Mouse (Mus musculus) spleen, adult 2 months (tissue): Measurements from ENCODE around the gene Wscd2. TPM values are rescaled to one million over a fixed set of nuclear protein-coding genes. Genes with fewer than 3 reads are reported as not detected.

Source experiments
- DNase-seq, 2 experiments: peaks; one replicate each; pipeline versions ENCODE4 v3.0.0 to v3.0.0-alpha.2; 2012 to 2021; ENCODE audit warnings: low spot score in 2 of 2, low read depth in 1 of 2
- H3K27ac ChIP-seq: fragments of 200-500 bp; 2 replicates; pipeline ENCODE4 v1.5.1; 2012; ENCODE audit warnings: low read length, inconsistent platforms; ENCODE audit not compliant: insufficient read depth
- H3K27me3 ChIP-seq: fragments of 200-500 bp; 2 replicates; pipeline ENCODE4 v1.6.1; 2012; ENCODE audit warnings: mild to moderate bottlenecking, moderate library complexity, low read length, inconsistent platforms; ENCODE audit not compliant: control insufficient read depth, insufficient read depth
- H3K36me3 ChIP-seq: fragments of 200-500 bp; 2 replicates; pipeline ENCODE4 v1.6.1; 2012; ENCODE audit warnings: mild to moderate bottlenecking, low read length, inconsistent platforms; ENCODE audit not compliant: control insufficient read depth, insufficient read depth
- H3K4me1 ChIP-seq: fragments of 200-500 bp; 2 replicates; pipeline ENCODE4 v1.6.1; 2011; ENCODE audit warnings: inconsistent platforms; ENCODE audit not compliant: control insufficient read depth, insufficient read depth, insufficient read length
- H3K4me3 ChIP-seq: fragments of 200-500 bp; 2 replicates; pipeline ENCODE4 v1.5.1; 2011; ENCODE audit warnings: mild to moderate bottlenecking, inconsistent platforms; ENCODE audit not compliant: insufficient read depth, insufficient read length; ENCODE audit errors: extremely low read depth
- CTCF ChIP-seq: fragments of 200-500 bp; IDR thresholded peaks from 2 replicates; pipeline ENCODE4 v1.5.1; 2011; ENCODE audit warnings: mild to moderate bottlenecking, inconsistent platforms; ENCODE audit not compliant: insufficient read depth, insufficient read length, insufficient replicate concordance; ENCODE audit errors: extremely low read depth
- POLR2A ChIP-seq: fragments of 200-500 bp; IDR thresholded peaks from 2 replicates; pipeline ENCODE4 v1.6.1; 2011; ENCODE audit warnings: low read depth, low read length, inconsistent platforms
- WGBS: fragments of 180-500 bp; shearing (Covaris S2); methylation state at CpG from one replicate; pipeline ENCODE4 v1.1.7; 2018; 5-methylcytosine and 5-hydroxymethylcytosine counted together
- polyA plus RNA-seq: library from polyadenylated mRNA; depleted of rRNA; stranded (reverse); fragments of >200 nt; gene quantifications from 2 replicates; pipeline ENCODE4 v1.2.3, GENCODE M21; 2012

The Wscd2 gene
- polyA plus RNA-seq, 1 experiment, result 1.2 TPM

GRCm38 (mm10) chr5:113600803-113601202 is 110.7 kb downstream of the Wscd2 start:
- H3K27ac ChIP-seq, result no peak overlapping the region
- H3K4me3 ChIP-seq, result no peak overlapping the region
- H3K27me3 ChIP-seq, result no peaks in the 10 kb centered on the region
- TF ChIP-seq CTCF (no peak), POLR2A (no peak)
- H3K36me3 ChIP-seq, result no peaks in the 10 kb centered on the region
- no peaks in the 10 kb centered on the region for H3K4me1 ChIP-seq
- DNase-seq, result no peak
- WGBS, result 84% methylated on average over 4 of the region's 4 CpGs

- WGBS, result 90% methylated on average over 9 of the region's 9 CpGs
- DNase-seq, result no peak
- Histone ChIP-seq H3K27me3 (no peaks in the 10 kb centered on the region), H3K36me3 (no peaks in the 10 kb centered on the region), H3K4me1 (no peaks in the 10 kb centered on the region), H3K27ac (no peak overlapping the region), H3K4me3 (no peak overlapping the region)
- TF ChIP-seq POLR2A (no peak), CTCF (no peak)
Observed at GRCm38 (mm10) chr5:113603471-113603870, 113.3 kb downstream of the Wscd2 start.

GRCm38 (mm10) chr5:113604758-113605157 is 114.6 kb downstream of the Wscd2 start:
- no peak for DNase-seq
- Histone ChIP-seq H3K4me3 (no peak overlapping the region), H3K27ac (no peak overlapping the region), H3K36me3 (no peaks in the 10 kb centered on the region), H3K4me1 (no peaks in the 10 kb centered on the region), H3K27me3 (no peaks in the 10 kb centered on the region)
- no peak for TF ChIP-seq POLR2A
- no peak for TF ChIP-seq CTCF
- WGBS, result 82% methylated on average over 4 of the region's 4 CpGs

- WGBS, result 73% methylated on average over 3 of the region's 3 CpGs
- DNase-seq, result no peak
Observed at GRCm38 (mm10) chr5:113606121-113606520, 116.0 kb downstream of the Wscd2 start.

GRCm38 (mm10) chr5:113606961-113607785 is 117.0 kb downstream of the Wscd2 start:
- H3K27me3 ChIP-seq, result no peaks in the 10 kb centered on the region
- H3K4me1 ChIP-seq, result no peaks in the 10 kb centered on the region
- no peaks in the 10 kb centered on the region for H3K36me3 ChIP-seq
- 62% methylated on average over 8 of the region's 8 CpGs for WGBS
- no peak overlapping the region for H3K4me3 ChIP-seq
- H3K27ac ChIP-seq, result no peak overlapping the region
- no peak for DNase-seq
- TF ChIP-seq CTCF (no peak), POLR2A (no peak)

More at GRCm38 (mm10) chr5:113606121-113606520, 116.0 kb downstream of the Wscd2 start:
- TF ChIP-seq CTCF, result no peak
- no peak for TF ChIP-seq POLR2A
- Histone ChIP-seq H3K4me3 (no peak overlapping the region), H3K27ac (no peak overlapping the region), H3K27me3 (no peaks in the 10 kb centered on the region), H3K4me1 (no peaks in the 10 kb centered on the region), H3K36me3 (no peaks in the 10 kb centered on the region)

- 31% methylated on average over 13 of the region's 13 CpGs for WGBS
- Histone ChIP-seq H3K27me3 (no peaks in the 10 kb centered on the region), H3K27ac (no peak overlapping the region), H3K4me1 (no peaks in the 10 kb centered on the region), H3K4me3 (no peak overlapping the region), H3K36me3 (no peaks in the 10 kb centered on the region)
- TF ChIP-seq CTCF (no peak), POLR2A (no peak)
- DNase-seq, result no peak
Observed at GRCm38 (mm10) chr5:113607941-113608431, 117.9 kb downstream of the Wscd2 start.

- WGBS, result 64% methylated on average over 8 of the region's 8 CpGs
- Histone ChIP-seq H3K4me1 (no peaks in the 10 kb centered on the region), H3K27me3 (no peaks in the 10 kb centered on the region), H3K36me3 (no peaks in the 10 kb centered on the region), H3K27ac (no peak overlapping the region), H3K4me3 (no peak overlapping the region)
- DNase-seq, result no peak
- TF ChIP-seq CTCF (no peak), POLR2A (no peak)
Observed at GRCm38 (mm10) chr5:113608511-113608910, 118.4 kb downstream of the Wscd2 start.
